Mouse (Mus musculus): ENCODE data around the gene Slc36a3.
"Not testable (repeated sequence)": the region's sequence is repeated elsewhere in the genome, so short reads cannot be mapped to it uniquely, and the experiment has no call there.

The Slc36a3 gene

DNA sequence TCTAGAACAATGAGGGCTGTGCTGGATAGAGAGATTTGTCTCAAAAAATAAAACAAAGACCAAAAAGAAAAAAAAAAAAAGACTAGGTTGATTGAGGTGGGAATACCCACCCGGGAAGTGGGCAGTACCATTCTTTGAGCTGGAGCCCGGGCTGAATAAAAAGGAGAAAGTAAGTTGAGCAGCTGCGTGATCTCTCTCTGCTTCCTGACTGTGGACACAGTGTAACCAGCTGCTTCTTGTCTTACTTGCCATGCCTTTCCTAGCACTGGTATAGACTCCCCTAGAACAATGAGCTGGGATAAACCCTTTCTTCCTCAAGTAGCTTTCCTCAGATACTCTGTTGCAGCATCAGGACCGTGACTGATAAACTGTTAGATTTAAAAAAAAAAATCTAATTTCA lies 10.0 kb downstream of the Slc36a3 start:
- DNase-seq = peak; percentile 67

- no peak for DNase-seq
Measured at GRCm38 (mm10) chr11:55137646-55138045, 13.9 kb downstream of the Slc36a3 start.

GRCm38 (mm10) chr11:55136770-55137547 lies 14.5 kb downstream of the Slc36a3 start:
- DNase-seq = no peak

DNA sequence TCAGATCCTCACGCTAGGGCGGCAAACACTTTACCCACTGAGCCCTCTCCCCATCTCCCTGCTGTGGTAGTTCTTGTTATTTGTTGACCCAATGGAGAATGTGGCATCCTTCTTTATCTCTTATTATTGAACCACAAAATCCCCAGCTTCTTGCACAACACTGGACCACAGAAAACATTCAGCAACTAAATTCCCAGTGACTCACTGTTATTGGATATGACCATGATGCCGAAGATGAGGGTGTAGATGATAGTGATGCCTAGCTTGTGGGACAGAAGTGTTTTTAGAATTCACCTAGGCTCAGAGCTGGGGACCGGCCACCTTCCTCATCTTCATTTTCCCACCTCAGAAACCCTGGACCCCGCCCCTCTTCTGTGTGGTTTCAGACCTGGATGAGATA lies 16.6 kb downstream of the Slc36a3 start:
- DNase-seq = no peak

- DNase-seq = no peak
Measured at GRCm38 (mm10) chr11:55134407-55134806, 17.1 kb downstream of the Slc36a3 start.

DNA sequence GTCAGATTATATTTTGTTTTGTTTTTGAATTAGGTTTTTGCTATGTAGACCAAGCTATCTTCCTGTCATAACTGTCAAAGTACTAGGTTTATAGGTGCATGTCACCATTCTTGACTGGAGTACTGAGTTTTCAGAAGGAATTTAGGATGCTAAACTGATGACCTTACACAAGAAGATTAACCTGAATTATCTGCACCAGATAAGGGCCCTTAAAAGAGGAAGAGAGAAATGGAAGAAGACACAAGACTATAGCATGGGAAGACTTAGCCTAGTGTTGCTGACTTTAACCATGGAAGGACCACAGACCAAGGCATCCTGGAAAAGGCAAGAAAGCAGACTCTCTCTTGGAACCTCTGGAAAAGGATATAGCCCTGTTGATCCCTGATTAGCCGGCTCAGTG lies 18.3 kb downstream of the Slc36a3 start:
- no peak for DNase-seq

DNA sequence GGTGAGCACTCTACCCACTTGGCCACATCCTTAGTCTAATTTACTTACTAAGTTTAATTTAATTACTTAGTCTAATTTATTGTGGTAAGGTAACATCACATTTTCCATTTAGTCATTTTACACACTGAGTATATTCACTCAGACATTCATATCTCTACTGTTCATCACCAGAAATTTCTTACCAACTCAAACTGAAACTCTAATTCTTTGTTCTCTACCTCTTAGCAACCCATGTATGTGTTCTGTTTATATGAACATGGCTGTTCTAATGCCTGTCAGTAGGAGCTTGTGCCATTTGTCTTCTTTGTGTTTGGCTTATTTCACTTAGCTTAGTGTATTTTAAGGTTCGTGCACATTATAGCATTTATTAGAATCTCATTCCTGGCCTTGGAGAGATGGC lies 19.6 kb downstream of the Slc36a3 start:
- no peak for DNase-seq

GRCm38 (mm10) chr11:55131077-55131742 lies 20.3 kb downstream of the Slc36a3 start:
- no peak for DNase-seq

DNA sequence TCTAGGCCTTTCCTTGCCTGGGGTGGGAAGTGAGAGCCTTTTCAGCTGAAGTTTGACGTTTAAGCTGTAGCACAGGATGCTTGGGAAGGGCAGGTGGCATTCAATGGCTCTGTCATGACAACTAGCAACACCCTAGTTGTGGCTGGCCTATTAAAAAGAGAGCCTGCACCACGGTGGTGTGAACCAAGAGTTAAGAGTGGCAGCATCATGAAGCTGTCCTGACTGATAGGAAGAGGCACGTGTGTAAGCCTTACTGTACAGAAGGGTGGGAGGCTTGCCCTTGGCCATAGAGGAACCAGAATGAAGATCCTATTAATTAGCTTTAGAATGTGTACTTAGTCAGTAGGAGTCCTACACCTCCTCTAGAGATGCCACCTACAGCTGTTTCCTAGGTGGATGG lies 23.1 kb downstream of the Slc36a3 start:
- DNase-seq = no peak

DNA sequence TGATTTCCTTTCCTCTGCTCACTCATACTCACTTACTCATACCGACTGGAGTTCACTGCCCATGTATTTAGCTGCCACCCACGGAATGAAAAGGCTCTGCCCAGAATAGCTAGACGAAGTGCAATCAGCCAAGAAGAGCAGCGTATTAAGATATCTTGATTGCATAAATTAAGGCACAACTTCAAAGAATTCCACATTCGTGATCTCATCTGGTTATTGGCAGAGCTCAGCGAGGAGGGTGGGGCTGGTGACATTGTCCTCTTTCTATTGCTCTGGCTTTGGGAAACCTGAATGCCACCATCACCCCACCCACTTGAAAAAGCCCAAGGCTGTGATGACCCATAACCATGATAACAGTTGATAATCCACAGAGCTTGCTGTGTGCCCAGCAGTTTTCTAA lies 23.6 kb downstream of the Slc36a3 start:
- DNase-seq = no peak

GRCm38 (mm10) chr11:55126663-55127062 lies 24.8 kb downstream of the Slc36a3 start:
- DNase-seq = no peak

DNA sequence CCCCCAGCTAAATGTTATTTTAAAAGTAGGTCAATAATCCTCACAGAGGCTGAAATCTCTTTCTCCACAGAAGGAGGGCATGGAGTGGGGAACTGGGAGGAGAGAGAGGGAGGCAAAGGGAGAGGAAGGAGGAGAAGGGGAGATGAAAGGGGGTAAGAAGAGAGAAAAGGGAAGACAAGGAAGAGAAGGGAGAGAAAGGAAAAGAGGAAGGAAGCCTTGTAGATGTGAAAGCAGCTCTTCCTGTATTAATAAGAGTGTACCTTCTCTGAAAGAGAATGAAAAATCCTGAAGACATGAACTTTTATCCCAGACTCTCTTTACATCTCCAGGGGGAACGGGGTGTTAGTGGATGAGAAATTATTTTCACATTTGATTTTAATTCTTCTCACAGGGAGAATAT lies 30.1 kb downstream of the Slc36a3 start:
- no peak for DNase-seq

GRCm38 (mm10) chr11:55120821-55121271 lies 30.7 kb downstream of the Slc36a3 start:
- peak; percentile 83 for DNase-seq

- DNase-seq = no peak
Measured at GRCm38 (mm10) chr11:55120279-55120678, 31.2 kb downstream of the Slc36a3 start.

DNA sequence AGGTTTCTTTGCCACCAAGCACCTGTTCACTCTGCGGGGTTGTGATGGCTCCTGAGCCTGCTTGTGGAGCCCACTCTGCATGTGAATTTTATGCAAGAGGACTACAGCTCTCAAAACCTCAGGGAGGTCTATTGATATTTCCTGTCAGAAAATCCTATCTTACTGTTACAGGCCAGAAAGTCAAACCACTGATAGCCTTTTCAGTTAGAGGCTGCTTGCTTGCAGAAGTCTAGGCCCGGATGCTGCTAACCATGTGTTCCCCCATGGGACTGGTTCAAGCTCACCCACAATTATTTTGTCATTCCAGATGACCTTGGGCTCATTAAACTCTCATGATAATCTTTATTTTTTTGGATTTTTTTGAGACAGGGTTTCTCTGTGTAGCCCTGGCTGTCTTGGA lies 34.5 kb downstream of the Slc36a3 start:
- peak; percentile 68 for DNase-seq

- peak; percentile 81 for DNase-seq
Measured at GRCm38 (mm10) chr11:55116004-55116403, 35.5 kb downstream of the Slc36a3 start.

DNA sequence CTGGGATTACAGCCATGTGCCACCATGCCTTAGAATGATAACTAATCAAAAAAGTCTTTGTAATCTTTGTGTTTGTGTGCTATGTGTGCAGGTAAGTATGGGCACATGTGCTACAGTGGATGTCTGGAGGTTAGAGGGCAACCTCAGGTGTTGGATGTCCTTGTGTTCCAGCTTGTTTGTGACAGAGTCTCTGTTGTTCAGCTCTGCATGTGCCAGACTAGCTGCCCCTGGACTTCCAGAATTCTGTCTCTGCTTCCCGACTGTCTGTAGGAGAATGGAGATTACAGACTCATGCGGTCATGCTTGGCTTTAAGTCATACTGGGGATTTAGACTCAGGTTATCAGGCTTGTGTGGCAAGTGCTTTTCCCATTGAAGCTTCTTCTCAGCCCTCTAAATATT lies 37.2 kb downstream of the Slc36a3 start:
- DNase-seq = peak; percentile 68

GRCm38 (mm10) chr11:55113861-55114250 lies 37.7 kb downstream of the Slc36a3 start:
- not testable (repeated sequence) for DNase-seq

DNA sequence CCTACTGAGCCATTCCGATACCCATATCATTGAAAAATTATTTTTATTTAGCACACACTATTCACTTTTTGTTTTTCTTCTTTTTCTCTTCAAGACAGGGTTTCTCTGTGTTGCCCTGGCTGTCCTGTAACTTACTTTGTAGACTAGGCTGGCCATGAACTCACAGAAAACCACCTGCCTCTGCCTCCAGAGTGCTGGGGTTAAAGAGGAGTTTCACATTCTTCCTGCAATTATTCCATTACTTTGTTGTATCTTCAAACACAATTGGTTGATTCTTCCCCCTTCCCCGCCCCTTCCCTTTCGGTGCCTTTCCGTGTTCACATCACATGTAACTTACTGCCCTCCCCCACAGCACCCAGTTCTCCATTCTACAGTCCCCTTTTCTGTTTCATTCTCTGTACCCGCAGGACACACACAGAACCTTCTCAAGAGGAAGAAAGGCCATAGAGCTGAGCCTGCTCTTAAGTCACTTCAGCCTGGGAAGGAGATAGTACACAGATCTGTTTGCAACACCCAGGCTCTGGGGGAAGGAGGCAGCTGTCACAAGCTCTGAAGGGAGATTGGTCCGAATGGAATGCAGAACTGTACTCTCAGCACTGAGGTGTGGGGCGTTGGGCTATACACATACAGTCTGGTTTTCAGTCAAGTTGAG lies 38.2 kb downstream of the Slc36a3 start:
- peak; percentile 96 for DNase-seq

DNA sequence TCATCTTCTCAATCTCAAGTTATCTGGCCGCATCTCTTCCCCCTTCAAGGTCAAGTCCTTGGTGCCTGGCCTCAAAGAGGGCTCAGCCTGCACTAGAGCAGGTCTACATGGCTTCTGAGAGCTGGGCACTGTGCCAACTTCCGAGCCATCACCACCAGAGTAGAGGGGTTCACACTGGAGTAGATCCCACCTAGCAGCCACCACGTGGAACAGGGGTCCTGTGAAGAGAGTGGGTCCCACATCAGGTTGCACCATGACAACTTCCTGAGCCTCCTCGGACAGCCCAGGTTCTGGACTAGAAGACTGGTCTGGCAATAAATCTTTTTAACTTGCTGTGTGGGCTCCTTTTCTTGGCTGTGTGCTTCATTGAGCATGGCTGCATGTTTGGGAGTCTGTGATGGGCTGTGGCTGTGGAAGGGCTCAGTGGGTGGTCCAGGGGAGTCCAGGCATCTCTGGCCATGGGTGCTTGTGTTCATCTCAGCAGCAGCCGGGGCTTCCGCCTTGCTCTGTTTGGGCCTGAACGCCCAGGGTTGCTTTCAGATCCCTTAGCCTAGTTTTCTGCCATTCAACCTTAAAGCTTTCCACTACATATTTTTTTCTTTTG lies 40.8 kb downstream of the Slc36a3 start:
- no peak for DNase-seq

GRCm38 (mm10) chr11:55109521-55110300 lies 41.8 kb downstream of the Slc36a3 start:
- DNase-seq = peak; percentile 68

DNA sequence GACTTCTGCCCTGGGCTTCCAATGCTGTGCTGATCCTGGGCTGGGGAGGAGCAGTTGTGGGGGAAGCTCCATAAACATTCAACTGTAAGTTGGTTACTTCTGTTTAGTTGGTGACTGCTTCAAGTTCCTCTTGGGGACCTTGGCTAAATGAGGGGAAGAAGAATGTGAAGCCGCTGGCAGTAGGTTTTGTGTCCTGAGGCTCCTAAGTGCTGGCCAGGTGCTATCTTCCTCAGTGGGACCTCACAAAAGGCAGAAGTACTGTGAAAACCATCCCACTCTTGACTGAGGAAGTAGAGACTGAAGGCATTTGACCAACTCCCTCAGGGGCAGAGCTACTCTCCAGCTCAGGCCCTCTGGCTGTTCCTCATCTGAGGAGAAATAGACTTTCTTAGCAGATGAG lies 44.9 kb downstream of the Slc36a3 start:
- no peak for DNase-seq

- DNase-seq = no peak
Measured at GRCm38 (mm10) chr11:55105389-55105788, 46.1 kb downstream of the Slc36a3 start.
